Mouse (Mus musculus) mesoderm, embryonic 11.5 days (tissue): ENCODE data around the gene Pkmyt1.
"Not testable (repeated sequence)": the region's sequence is repeated elsewhere in the genome, so short reads cannot be mapped to it uniquely, and the experiment has no call there.

ENCODE experiments used
- DNase-seq: peaks from one replicate; pipeline ENCODE4 v3.0.0-alpha.2; 2012; ENCODE audit warnings: low read depth, low spot score

Gene Pkmyt1

DNA sequence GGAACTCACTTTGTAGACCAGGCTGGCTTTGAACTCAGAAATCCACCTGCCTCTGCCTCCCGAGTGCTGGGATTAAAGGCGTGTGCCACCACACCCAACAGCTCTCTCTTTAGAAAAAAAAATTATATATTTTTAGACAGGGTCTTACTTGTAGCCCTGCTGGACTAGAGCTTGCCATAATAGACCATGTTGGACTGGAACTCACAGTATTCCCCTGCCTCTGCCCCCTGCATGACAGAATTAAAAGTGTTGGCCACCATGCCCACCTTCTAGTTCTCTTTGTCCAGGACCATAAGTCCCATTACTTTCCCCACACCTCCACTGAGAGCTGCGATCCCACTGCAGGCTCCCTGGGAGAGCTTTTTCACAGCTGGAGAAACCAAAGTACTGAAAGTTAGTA is 21.3 kb downstream of the Pkmyt1 start:
- DNase-seq: no peak

GRCm38 (mm10) chr17:23748026-23748425 is 21.9 kb downstream of the Pkmyt1 start:
- no peak for DNase-seq

- DNase-seq: peak; percentile 87
These were observed 22.7 kb downstream of the Pkmyt1 start for GRCm38 (mm10) chr17:23748631-23749391.

GRCm38 (mm10) chr17:23749400-23750191 is 23.5 kb downstream of the Pkmyt1 start:
- DNase-seq: no peak

GRCm38 (mm10) chr17:23755689-23756088 is 29.6 kb downstream of the Pkmyt1 start:
- no peak for DNase-seq

DNA sequence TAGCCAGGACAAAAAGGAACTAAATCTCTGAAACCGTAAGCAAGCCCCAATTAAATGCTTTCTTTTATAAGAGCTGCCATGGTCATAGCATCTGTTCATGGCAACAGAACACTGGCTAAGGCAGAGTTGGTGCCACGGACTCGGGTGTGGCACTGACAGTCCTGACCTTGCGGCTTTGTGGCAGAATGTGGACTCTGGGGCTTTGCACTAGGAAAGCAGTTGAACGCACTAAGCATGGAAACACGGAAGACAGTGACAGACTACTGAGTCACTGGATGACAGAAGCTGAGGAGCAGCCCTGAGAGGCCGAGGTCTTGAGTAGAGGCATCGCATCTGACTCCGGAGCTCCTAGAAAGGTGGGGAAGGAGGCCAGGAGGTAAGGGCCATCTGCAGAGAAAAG is 31.4 kb downstream of the Pkmyt1 start:
- no peak for DNase-seq

DNA sequence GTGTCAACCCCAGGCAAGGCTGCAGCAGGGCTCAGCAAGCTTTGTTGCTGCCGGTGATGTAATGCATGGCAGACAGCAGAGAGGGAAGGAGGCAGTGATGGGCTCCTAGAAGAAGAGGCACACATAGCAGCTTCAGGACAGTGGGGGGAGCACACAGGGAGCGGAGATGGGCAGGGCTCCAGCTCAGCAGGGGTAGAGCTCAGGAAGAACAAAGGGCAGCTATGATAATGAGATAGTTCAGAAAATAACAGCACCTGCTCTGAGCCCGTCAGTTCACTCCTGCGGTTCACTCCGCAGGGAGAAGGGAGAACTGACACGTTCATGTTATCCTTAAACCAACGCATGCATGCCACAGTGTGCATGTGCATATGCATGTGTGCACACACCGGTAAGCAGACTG is 32.7 kb downstream of the Pkmyt1 start:
- no peak for DNase-seq

DNA sequence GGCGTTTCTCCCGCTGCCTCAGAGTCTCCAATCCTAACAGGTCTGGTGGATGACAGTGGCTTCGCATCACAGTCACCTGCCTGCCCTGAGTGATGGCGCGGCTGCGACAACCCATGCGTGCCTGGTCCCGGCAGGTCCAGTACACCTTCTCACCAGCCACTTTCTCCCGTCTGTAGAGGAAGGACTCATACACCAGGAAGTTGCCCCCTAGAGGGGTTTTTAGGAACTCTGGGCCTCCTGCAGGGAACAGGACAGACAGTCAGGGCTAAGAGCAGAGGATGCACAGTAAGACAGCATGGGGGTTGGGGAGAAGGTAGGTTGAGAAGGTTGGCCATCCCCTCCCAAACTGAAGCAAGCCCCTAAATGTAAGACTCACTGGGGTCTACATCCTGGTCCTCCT is 34.1 kb downstream of the Pkmyt1 start:
- no peak for DNase-seq

DNA sequence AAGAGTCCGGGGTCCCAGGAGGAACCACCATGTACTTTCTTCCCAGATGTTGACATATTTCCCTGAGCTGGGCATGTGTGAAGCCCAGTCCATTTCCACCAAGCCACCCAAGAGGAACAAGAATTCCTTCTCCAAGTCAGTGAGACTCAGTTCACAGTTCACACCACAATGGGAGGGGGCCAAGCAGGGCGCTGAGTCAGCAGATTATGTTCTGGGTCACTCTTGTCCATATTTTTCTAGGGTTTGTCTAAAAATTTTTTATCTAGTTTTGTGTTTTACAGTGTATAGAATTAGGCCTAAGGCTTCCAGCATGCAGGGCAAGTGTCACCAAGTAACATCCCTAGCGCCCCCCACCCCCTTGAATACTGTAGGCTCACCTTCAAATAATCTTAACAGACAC is 35.0 kb downstream of the Pkmyt1 start:
- DNase-seq: no peak

- DNase-seq: no peak
These were observed 36.8 kb downstream of the Pkmyt1 start for GRCm38 (mm10) chr17:23762976-23763375.

DNA sequence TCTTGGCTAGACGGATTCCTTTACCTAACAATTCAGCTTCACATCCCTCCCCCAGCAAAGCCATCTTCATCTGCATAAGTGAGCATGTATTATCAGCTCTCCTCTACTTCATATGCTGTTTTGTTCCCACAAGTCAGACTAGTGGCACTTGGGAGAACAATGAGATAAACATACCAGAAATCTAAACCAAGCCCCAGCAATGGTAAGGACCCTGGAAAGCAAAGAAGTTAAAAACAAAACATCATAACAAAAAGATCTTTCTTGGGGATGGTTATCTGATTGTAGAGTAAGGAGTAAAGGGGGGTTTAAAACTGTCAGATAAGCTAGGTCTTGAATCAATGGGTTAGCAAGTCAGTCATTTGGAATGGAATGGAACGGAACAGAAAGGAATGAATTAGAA is 44.4 kb downstream of the Pkmyt1 start:
- DNase-seq: no peak

DNA sequence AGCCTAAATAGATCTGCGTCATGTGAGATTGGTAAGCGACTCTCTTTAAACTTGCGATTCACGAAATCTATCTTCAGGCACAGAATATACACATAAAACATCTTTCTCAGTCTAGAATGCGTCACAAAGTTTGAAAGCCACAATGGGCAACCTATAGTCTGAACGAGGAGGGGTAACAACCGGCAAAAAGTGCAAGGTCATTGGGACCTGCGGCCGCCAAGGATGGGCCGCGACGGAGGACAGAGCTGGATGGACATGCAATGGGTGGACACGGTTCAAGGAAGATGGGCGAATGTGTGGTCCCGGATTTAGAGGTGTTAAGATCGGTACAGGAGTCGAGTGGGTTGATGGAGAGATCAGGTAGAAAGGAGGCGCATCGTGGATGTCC is 44.8 kb downstream of the Pkmyt1 start:
- peak; percentile 44 for DNase-seq

- peak; percentile 99 for DNase-seq
These were observed 45.4 kb downstream of the Pkmyt1 start, which contains the start of gene Flywch1 for GRCm38 (mm10) chr17:23771284-23772218. Gene Flywch1, minus strand, starts transcription at chr17:23771602.

GRCm38 (mm10) chr17:23772219-23772556 is 46.1 kb downstream of the Pkmyt1 start:
- not testable (repeated sequence) for DNase-seq

DNA sequence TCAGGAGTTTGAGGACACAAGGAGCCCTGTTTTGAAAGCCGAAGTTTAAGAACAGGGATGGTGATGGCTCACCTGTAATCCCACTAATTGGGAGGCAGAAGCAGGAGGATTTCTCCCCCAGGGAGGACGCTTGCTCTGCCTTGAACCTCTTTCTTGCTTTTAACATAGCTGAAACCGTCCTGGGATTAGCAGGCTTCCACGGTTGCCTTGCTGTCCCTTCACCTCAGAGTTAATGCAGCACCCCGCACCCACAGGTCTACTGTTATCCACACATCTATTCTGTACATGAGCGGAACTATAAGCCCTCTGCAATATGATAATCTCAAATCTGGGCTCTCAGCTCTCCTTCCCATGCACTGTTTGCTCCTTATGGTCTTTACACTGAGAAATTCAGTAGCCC is 47.5 kb downstream of the Pkmyt1 start:
- DNase-seq: no peak

DNA sequence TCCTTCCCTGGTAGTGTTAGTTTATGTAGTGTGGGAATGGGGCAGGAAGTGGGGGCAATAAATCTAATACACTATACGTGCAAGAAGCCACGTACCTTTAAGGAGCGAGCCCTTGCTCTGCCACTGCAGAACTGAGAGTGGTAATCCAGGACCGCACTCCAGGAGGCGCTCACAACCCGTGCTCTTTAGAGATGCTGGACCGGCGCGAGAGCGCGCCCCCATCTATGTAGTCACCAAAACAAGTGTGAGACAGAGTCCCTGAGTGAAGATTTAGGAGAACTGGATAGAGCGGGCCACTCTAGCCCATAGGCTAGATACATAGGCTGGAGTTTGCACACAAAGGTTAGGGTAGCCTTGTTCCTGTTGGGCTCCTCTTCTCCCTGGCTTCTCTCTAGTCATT is 48.0 kb downstream of the Pkmyt1 start:
- DNase-seq: peak; percentile 79

GRCm38 (mm10) chr17:23776216-23776615 is 50.1 kb downstream of the Pkmyt1 start:
- no peak for DNase-seq

- no peak for DNase-seq
These were observed 51.0 kb downstream of the Pkmyt1 start for GRCm38 (mm10) chr17:23777141-23777540.

GRCm38 (mm10) chr17:23778447-23778846 is 52.3 kb downstream of the Pkmyt1 start:
- DNase-seq: no peak

GRCm38 (mm10) chr17:23783352-23783751 is 57.2 kb downstream of the Pkmyt1 start:
- DNase-seq: no peak

- peak; percentile 88 for DNase-seq
These were observed 59.7 kb downstream of the Pkmyt1 start, which contains the start of gene Flywch2 for GRCm38 (mm10) chr17:23785561-23786471. Gene Flywch2, minus strand, starts transcription at chr17:23786081.
